8 mouse cellular contexts compared by ENCODE assay signal in the genomic region with DNA sequence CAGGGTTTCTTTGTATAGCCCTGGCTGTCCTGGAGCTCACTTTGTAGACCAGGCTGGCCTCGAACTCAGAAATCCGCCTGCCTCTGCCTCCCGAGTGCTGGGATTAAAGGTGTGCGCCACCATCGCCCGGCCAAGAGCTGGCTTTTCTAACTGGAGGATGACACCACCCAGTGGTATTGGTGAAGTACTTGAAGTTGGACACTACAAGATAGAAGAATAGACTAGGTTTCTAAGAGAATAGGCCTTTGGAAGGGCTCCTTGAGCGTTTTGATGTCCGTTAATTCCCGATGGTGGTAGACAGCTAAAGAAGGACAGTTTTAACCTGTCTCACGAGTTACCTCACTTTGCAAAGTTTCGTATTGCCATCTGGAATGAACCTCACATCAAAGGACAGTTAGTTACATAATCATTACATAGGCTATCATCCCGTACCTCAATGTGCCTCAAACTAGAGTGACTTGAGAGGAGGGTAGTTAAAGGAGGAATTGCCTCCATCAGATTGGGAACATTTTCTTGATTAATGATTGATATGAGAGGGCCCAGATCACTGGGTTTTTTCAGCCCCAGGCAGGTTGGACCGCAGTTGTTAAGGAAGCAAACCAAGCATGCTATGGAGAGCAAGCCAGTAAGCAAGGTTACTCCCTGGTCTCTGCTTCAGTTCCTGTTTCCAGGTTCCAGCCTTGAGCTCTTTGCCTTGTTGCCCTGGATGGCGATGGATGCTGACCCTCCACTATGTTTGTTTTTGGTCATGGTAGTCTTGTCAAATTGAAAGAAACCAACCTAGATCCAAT. TPM values are rescaled to one million over a fixed set of nuclear protein-coding genes. Genes with fewer than 3 reads are reported as not detected.
DNase-seq lines count a peak whose midpoint lies in the region; ATAC-seq and TF ChIP-seq lines count a peak whose summit lies in the region.

No protein-coding gene starts in this region.

- intact Hi-C loops in left cerebral cortex, adult 2 months (cut with DNase I), result no loop called here

- 60% methylated on average over 14 of the region's 14 CpGs for WGBS in heart, embryonic 13.5 days

- H3K36me3 ChIP-seq in heart, embryonic 13.5 days, result peaks cover 10% of the 10 kb centered on the region
- H3K36me3 ChIP-seq in megakaryocyte, embryonic 14.5 days (replicated peaks; ENCODE audit: low read length), result peaks cover 9% of the 10 kb centered on the region

- peak; percentile 19 for TF ChIP-seq CTCF in left cerebral cortex, adult 2 months (IDR thresholded peaks at IDR 0.05)

- H3K4me3 ChIP-seq in left cerebral cortex, adult 2 months, result peak overlapping the region; percentile 87
- H3K4me3 ChIP-seq in heart, embryonic 13.5 days, result peak overlapping the region; percentile 88
- peak overlapping the region; percentile 95 for H3K4me3 ChIP-seq in megakaryocyte, embryonic 14.5 days (replicated peaks)

- no peaks in the 10 kb centered on the region for H3K9me3 ChIP-seq in heart, embryonic 13.5 days
- H3K9me3 ChIP-seq in megakaryocyte, embryonic 14.5 days, result 0 out of 2 replicates have a peak, but pooled peaks cover 5% of the 10 kb centered on the region

- no peak for ATAC-seq in heart, embryonic 13.5 days (ENCODE audit: extremely low read depth, insufficient number of reproducible peaks, low FRiP score, low TSS enrichment)

- peak overlapping the region; percentile 95 for H3K9ac ChIP-seq in heart, embryonic 13.5 days

- H3K4me2 ChIP-seq in heart, embryonic 13.5 days, result peak overlapping the region; percentile 81

- no peak overlapping the region for H3K27ac ChIP-seq in left cerebral cortex, adult 2 months
- peak overlapping the region; percentile 91; the same call in 1 of the 2 replicates for H3K27ac ChIP-seq in heart, embryonic 13.5 days (replicated peaks)

- H3K4me1 ChIP-seq in heart, embryonic 13.5 days, result peaks cover 25% of the 10 kb centered on the region
- peaks cover 27% of the 10 kb centered on the region for H3K4me1 ChIP-seq in megakaryocyte, embryonic 14.5 days

- DNase-seq in left cerebral cortex, adult 2 months (ENCODE audit: extremely low spot score in 1 of 2, low spot score in 2 of 2), result peak in 1 of 2 experiments; percentile 9
- DNase-seq in left cerebral cortex, adult 11 months (ENCODE audit: low spot score), result no peak
- peak; percentile 26 for DNase-seq in cerebellum, adult 9-11 months
- DNase-seq in kidney, postnatal 14 days, result peak; percentile 59
- peak; percentile 18 to 57 for DNase-seq in spleen, postnatal 10 days (ENCODE audit: low spot score in 2 of 2)
- DNase-seq in layer of hippocampus, adult 11-12 months (ENCODE audit: low spot score), result no peak

- no peaks in the 10 kb centered on the region for H3K27me3 ChIP-seq in heart, embryonic 13.5 days (replicated peaks)
- no peaks in the 10 kb centered on the region for H3K27me3 ChIP-seq in megakaryocyte, embryonic 14.5 days (replicated peaks)

RNA-seq across cellular contexts. Expression of gene Mipol1, which starts 1.1 kb away (rescaled TPM):
- total RNA-seq in left cerebral cortex, adult 2 months (2021), result 1 to 10 TPM; 5.4 to 6.4 TPM
- 7.1 and 7.5 TPM in 2 replicates for polyA plus RNA-seq in heart, embryonic 13.5 days (2015; fragmentation: Nextera tagmentation; extraction: Ambion mirVana)
- 0.74 TPM in 1 of 2 replicates, not detected in the other for polyA plus RNA-seq in megakaryocyte, embryonic 14.5 days (2012; ENCODE audit: insufficient read depth, low replicate concordance)

RNA-seq across cellular contexts. Expression of gene Prps1l3, which starts 1.1 kb away (rescaled TPM):
- 10 to 100 TPM; 13.3 to 14.7 TPM for total RNA-seq in left cerebral cortex, adult 2 months (2021)
- 32.3 and 34.7 TPM in 2 replicates for polyA plus RNA-seq in heart, embryonic 13.5 days (2015; fragmentation: Nextera tagmentation; extraction: Ambion mirVana)
- polyA plus RNA-seq in megakaryocyte, embryonic 14.5 days (2012; ENCODE audit: insufficient read depth, low replicate concordance), result 2.5 and 3.3 TPM in 2 replicates

RNA-seq across cellular contexts. Expression of gene Slc25a21, which starts 34.0 kb away (rescaled TPM):
- 1 to 10 TPM in 1 of 2 experiments, under 1 TPM in 1; 0.32 to 1.1 TPM for total RNA-seq in left cerebral cortex, adult 2 months (2021)
- polyA plus RNA-seq in heart, embryonic 13.5 days (2015; fragmentation: Nextera tagmentation; extraction: Ambion mirVana), result 0.68 and 1.5 TPM in 2 replicates
- 0.18 TPM in 1 of 2 replicates, not detected in the other for polyA plus RNA-seq in megakaryocyte, embryonic 14.5 days (2012; ENCODE audit: insufficient read depth, low replicate concordance)

Comparison
In these comparisons a context has a peak if more than half of its experiments do, and no peak if none do; other contexts are left out.
1. DNase-seq: peak in cerebellum, adult 9-11 months (single experiment), kidney, postnatal 14 days (single experiment) and spleen, postnatal 10 days (2 of 2); none in left cerebral cortex, adult 11 months (single experiment) and layer of hippocampus, adult 11-12 months (single experiment).
2. Peak in every context shown above with its lines, with median percentiles within 50 percentile points of each other: H3K4me3 ChIP-seq.